Mouse (Mus musculus) C2C12 (cell line): ENCODE measurements at regions not wholly inside any gene's neighbourhood (a gene's known extent, or its start where the extent isn't known, plus 50 kb on each side); places are given as distances from the start of the nearest gene placed in this dataset.

Experiments used
- CEBPB ChIP-seq: IDR thresholded peaks from one replicate; pipeline ENCODE4 v1.6.1; 2011; ENCODE audit warnings: low read depth, mild to moderate bottlenecking, control low read depth, moderate library complexity
- CTCF ChIP-seq: IDR thresholded peaks from one replicate; pipeline ENCODE4 v1.5.1; 2011; ENCODE audit not compliant: control insufficient read depth, insufficient read depth, insufficient read length
- MAX ChIP-seq: IDR thresholded peaks from one replicate; pipeline ENCODE4 v1.6.1; 2011; ENCODE audit warnings: mild to moderate bottlenecking, control low read depth
- USF1 ChIP-seq: IDR thresholded peaks from one replicate; pipeline ENCODE4 v1.6.1; 2011; ENCODE audit warnings: low read depth, mild to moderate bottlenecking, control low read depth, moderate library complexity

DNA sequence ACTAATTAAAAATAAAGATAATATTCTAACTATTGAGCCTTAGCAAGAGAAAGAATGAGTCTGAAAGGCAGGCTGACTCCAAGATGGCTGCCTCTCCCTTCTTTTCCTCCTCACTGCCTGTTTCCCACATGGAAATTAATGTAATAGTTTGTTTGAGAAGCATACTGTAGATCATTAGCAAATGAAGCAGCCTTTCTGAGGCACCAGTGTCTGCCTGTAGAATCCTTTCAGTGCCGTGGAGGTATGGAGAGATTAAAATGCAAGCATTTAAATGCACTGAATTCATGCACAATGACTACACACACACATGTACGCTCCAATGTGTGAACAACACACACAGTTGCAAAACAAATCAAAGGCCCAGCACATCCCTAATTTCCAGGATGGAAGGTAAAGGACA is 159.5 kb upstream of the Tmem161b start:
- TF ChIP-seq CTCF (no peak), MAX (no peak), USF1 (no peak), CEBPB (no peak)
